Mouse (Mus musculus) heart, postnatal 36 days (tissue): Measurements from ENCODE around the gene Kirrel3. TPM values are rescaled to one million over a fixed set of nuclear protein-coding genes. Genes with fewer than 3 reads are reported as not detected.
A peak's percentile ranks its signal among the peaks of the same experiment; 100 is the strongest.

ENCODE experiments used
- DNase-seq, 2 experiments: peaks; one replicate each; pipeline ENCODE4 v3.0.0; 2021 to 2022
- intact Hi-C: fragments of 180-260 bp; cut with DNase I; formaldehyde crosslinking; loops from one replicate; pipeline ENCODE4 v1.15.1; 2025
- total RNA-seq, 2 experiments: library from RNA; stranded (reverse); gene quantifications; 2 replicates each; pipeline ENCODE4 v1.2.3; 2021

Gene Kirrel3
- under 1 TPM; 0.53 to 0.60 TPM for total RNA-seq

- intact Hi-C loops = loop anchor here (5.0 kb wide), 3 partner anchors 99 to 1224 kb away; no protein-coding TSS in a partner anchor
- DNase-seq = peak; percentile 51 to 52
Observed at GRCm38 (mm10) chr9:34485759-34486431, at the start of gene Kirrel3. Gene Kirrel3 (plus strand): TSS chr9:34485894.

GRCm38 (mm10) chr9:34440721-34441120 is 45.0 kb upstream of the Kirrel3 start:
- DNase-seq = no peak
- intact Hi-C loops = no loop called here

- no peak for DNase-seq
- intact Hi-C loops = no loop called here
Observed at GRCm38 (mm10) chr9:34443950-34444349, 41.7 kb upstream of the Kirrel3 start.

- intact Hi-C loops = no loop called here
- no peak for DNase-seq
Observed at GRCm38 (mm10) chr9:34446497-34447350, 39.0 kb upstream of the Kirrel3 start.

- no peak for DNase-seq
- intact Hi-C loops = no loop called here
Observed at GRCm38 (mm10) chr9:34447736-34448135, 38.0 kb upstream of the Kirrel3 start.

GRCm38 (mm10) chr9:34448467-34448866 is 37.2 kb upstream of the Kirrel3 start:
- peak; percentile 3 for DNase-seq

GRCm38 (mm10) chr9:34458189-34458588 is 27.5 kb upstream of the Kirrel3 start:
- intact Hi-C loops = no loop called here
- DNase-seq = no peak

More at GRCm38 (mm10) chr9:34448467-34448866, 37.2 kb upstream of the Kirrel3 start:
- intact Hi-C loops = no loop called here

- no peak for DNase-seq
- intact Hi-C loops = no loop called here
Observed at GRCm38 (mm10) chr9:34459968-34460367, 25.7 kb upstream of the Kirrel3 start.

GRCm38 (mm10) chr9:34463666-34464065 is 22.0 kb upstream of the Kirrel3 start:
- intact Hi-C loops = no loop called here
- DNase-seq = no peak

GRCm38 (mm10) chr9:34466058-34466457 is 19.6 kb upstream of the Kirrel3 start:
- intact Hi-C loops = no loop called here
- no peak for DNase-seq

- intact Hi-C loops = no loop called here
- DNase-seq = no peak
Observed at GRCm38 (mm10) chr9:34469180-34469579, 16.5 kb upstream of the Kirrel3 start.

- DNase-seq = no peak
- intact Hi-C loops = no loop called here
Observed at GRCm38 (mm10) chr9:34476206-34476605, 9.5 kb upstream of the Kirrel3 start.

- no peak for DNase-seq
- intact Hi-C loops = no loop called here
Observed at GRCm38 (mm10) chr9:34478494-34478893, 7.2 kb upstream of the Kirrel3 start.

GRCm38 (mm10) chr9:34483236-34483635 is 2.5 kb upstream of the Kirrel3 start:
- DNase-seq = no peak
- intact Hi-C loops = no loop called here

- intact Hi-C loops = loop anchor here (5.0 kb wide), 3 partner anchors 97 to 1222 kb away; no protein-coding TSS in a partner anchor
- no peak for DNase-seq
Observed at GRCm38 (mm10) chr9:34484665-34485064, 1.0 kb upstream of the Kirrel3 start.

- no peak for DNase-seq
- intact Hi-C loops = loop anchor here (5.0 kb wide), 3 partner anchors 101 to 1226 kb away; no protein-coding TSS in a partner anchor
Observed at GRCm38 (mm10) chr9:34488267-34488666, 2.6 kb downstream of the Kirrel3 start.

GRCm38 (mm10) chr9:34488700-34489315 is 3.1 kb downstream of the Kirrel3 start:
- DNase-seq = peak; percentile 23 to 36
- intact Hi-C loops = loop anchor here (5.0 kb wide), 3 partner anchors 102 to 1227 kb away; no protein-coding TSS in a partner anchor

GRCm38 (mm10) chr9:34489316-34489710 is 3.6 kb downstream of the Kirrel3 start:
- DNase-seq = no peak
- intact Hi-C loops = loop anchor here (5.0 kb wide), 3 partner anchors 102 to 1227 kb away; no protein-coding TSS in a partner anchor

GRCm38 (mm10) chr9:34489760-34490159 is 4.1 kb downstream of the Kirrel3 start:
- DNase-seq = no peak

GRCm38 (mm10) chr9:34492121-34492520 is 6.4 kb downstream of the Kirrel3 start:
- intact Hi-C loops = no loop called here
- no peak for DNase-seq

More at GRCm38 (mm10) chr9:34489760-34490159, 4.1 kb downstream of the Kirrel3 start:
- intact Hi-C loops = loop anchor here (5.0 kb wide), 3 partner anchors 102 to 1227 kb away; no protein-coding TSS in a partner anchor

GRCm38 (mm10) chr9:34493571-34493970 is 7.9 kb downstream of the Kirrel3 start:
- DNase-seq = no peak
- intact Hi-C loops = no loop called here
